Mouse (Mus musculus): Measurements from ENCODE around the gene Skor1. TPM values are rescaled to one million over a fixed set of nuclear protein-coding genes. Genes with fewer than 3 reads are reported as not detected.

Skor1 gene
- under 1 TPM; 0.15 TPM for total RNA-seq (2021)
- long read RNA-seq, experiment 1: 0 reads
- long read RNA-seq, experiment 2: 0 reads

DNA sequence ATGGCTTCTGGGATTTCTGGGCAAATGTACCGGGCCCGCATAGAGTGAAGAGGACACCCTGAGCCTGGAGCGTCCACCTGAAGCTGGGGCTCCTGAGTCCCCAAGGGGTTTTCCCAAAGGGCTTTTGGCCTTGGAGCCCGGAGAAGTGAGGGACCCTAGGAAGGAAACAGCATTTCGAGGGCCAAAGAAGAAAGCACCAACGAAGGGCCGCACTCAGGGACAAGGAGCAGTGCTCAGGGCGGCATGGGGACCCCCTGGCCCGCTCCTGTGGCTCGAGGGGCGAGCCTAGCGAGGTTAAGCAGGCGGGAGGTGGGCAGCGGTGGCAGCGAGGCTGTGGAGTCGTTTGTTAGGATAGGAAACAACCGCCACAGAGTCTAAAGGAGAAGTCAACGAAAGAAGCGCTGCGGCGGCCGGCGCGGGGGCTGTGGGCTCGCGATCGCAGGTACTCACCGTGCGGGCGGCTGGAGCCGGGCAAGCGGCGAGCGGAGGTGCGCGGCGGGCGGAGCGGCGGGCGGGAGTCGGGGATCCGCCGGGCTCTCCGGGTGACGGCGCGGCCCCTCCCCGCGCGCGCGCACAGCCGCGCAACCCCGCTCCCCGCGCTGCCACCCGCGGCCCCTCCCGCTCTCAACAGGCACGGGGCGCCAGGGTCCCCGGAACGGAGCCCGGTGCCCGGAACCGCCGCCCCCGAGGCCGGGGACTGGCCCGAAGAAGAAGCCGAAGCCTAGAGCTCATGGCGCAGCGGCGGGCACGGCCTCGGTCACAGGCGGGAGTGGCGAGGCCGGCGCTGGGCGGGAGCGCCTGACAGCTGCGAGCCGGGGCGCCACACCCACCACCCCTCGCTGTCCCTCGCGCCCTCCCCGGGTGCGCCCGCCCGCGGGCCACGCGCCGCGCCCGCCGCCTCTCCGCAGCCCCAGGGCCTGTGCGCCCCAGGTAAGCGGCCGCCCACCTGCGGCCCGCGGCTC, at the start of gene Skor1:
Gene Skor1, minus strand, starts transcription at position 552 of the 962 bp plus-strand sequence.
- DNase-seq (ENCODE audit: low spot score in 2 of 2): no peak
- intact Hi-C loops (cut with DNase I): no loop called here

DNA sequence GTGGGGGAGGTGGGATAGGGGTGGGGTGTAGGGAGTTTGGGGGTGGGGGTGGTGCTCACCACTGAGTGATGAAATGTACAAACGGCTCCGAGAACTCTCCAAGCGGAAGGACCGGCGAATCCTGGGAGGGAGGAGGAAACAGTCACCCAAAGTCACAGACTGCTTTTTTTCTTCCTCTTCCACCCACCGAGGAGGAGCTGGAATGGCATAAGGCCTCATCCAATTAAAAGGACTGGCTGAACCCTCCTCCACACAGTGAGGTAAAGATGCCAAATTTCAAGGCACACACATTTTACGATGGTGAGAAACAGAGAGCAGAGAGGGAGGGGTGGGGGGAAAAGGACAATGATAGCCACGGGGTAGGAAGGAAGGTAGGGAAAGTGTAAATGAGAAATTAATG, 48.5 kb upstream of the Skor1 start:
- DNase-seq (ENCODE audit: low spot score in 2 of 2): peak in 1 of 2 experiments; percentile 21
- intact Hi-C loops (cut with DNase I): no loop called here

DNA sequence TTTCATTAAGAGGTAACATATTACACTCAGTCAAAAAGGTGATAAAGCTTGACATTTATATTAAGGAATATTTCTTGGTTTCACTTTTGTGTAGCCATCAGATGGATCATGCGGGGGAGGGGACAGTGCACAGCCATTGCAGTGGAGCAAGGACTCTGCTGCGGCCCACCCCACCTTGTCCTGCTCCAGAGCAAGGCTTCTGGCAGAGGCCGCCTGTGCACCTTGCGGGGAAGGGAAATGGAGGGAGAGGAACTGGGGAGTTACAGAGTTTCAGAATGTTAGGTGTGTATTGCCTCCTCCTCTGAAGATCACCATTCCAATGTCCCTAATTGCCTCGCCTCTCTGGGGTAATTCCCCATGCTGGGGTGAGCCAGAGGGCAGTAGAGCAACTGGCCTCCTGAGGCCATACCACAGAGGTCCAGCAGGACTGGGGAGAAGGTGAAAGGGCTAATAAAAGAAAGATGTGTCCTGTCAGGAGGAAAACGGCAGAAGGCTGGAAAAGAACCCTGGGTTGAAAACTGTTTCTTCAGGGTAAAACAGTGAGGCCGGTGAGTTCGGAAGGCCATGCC, 47.4 kb upstream of the Skor1 start:
- no peak for DNase-seq (ENCODE audit: low spot score in 2 of 2)
- intact Hi-C loops (cut with DNase I): no loop called here

DNA sequence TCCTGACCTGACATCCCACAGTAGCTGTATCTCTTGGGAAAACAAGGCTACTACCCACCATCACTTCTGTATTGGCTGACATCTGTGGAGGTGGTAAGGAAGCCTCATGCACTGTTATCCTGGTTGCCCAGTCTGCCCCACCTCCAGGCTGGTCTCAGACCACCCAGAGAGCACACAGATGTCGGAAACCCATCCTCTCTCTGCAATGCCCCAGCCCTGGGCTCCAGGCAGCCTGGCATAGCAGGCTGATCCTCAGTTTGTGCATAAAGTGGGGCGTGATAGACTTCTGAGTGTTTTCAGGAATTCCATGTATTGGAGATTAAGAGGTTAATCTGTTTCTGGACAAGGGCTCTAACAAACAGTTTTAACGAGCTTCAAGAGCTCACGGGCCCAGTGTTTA, 46.8 kb upstream of the Skor1 start:
- intact Hi-C loops (cut with DNase I): no loop called here

DNA sequence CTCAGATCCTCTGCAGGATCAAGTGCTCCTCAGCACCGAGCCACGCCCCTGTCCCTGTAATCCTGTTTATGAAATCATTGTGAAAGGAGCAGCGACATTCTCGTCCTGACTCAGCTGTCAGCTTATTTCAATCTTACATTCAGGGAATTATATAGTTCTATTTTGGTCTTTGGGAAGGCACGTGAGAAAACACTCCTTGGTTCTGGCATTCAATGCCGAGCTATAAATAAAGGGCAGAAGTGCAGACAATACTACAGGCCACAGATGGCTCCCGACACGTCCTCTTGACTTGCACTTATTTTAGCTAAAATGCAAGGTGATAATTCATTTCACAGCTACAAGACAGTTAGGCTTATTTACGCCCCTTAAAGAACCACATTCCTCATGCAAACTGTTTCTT, 46.0 kb upstream of the Skor1 start:
- intact Hi-C loops (cut with DNase I): no loop called here
- DNase-seq (ENCODE audit: low spot score in 2 of 2): peak in 1 of 2 experiments; percentile 7

More for the DNA sequence above, 46.8 kb upstream of the Skor1 start:
- DNase-seq (ENCODE audit: low spot score in 2 of 2): no peak

DNA sequence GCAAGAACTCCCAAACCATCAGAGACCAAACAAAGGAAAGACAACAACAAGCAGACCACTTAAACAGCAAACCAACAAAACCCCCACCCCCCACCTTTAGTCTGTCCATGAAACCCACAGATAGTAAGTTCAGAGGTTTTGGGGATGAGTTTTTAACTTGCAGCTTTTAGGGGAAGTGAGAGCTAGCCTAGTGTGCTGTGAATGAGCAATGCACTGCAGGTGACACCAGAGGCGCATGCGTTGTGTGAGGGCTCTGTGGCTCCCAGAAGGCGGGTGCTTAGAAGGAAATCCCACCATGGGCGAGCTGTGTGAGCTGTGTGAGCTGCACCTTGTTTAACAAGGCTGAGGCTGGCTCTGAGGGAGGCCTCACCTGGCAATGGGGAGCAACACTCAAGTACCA, 44.0 kb upstream of the Skor1 start:
- intact Hi-C loops (cut with DNase I): no loop called here
- DNase-seq (ENCODE audit: low spot score in 2 of 2): no peak

DNA sequence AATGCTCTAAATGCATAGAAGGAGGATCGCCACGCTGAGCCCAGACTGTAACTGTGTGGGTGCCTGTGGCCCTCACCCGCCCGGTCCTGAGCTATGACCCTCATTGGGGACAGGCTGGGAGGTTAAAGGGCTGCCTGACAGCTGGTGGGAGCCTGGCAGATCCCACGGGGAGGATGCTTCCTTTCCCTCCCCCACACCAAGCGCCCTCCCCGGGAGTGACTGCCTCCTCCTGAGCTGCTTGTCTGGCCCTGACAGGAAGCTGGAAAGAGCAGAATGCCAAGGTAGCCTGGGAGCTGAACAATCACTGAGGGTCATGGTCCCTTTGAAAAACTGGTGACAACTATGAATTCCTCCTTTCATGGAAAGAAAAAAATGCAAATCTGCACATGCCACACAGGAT, 38.5 kb upstream of the Skor1 start:
- intact Hi-C loops (cut with DNase I): no loop called here
- DNase-seq (ENCODE audit: low spot score in 2 of 2): no peak

DNA sequence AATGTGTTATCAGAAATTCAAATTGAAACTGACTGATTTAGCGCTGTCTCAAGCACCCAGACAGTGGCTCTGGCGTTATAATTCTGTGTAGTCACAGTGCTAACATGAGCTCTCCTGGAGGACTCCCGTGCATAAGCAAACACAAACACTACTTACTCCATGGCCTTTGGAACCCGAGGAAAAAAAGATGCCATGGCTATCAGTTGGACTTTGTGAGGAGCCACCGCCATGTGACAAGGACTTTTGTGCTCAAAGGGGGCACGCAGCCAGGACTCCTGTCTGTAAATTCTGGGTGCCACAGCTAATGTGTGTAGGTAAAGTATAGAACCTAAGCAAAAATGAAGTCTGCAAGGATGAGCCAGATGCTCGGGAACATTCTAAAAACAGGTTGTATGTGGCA, 36.5 kb upstream of the Skor1 start:
- DNase-seq (ENCODE audit: low spot score in 2 of 2): no peak
- intact Hi-C loops (cut with DNase I): no loop called here

DNA sequence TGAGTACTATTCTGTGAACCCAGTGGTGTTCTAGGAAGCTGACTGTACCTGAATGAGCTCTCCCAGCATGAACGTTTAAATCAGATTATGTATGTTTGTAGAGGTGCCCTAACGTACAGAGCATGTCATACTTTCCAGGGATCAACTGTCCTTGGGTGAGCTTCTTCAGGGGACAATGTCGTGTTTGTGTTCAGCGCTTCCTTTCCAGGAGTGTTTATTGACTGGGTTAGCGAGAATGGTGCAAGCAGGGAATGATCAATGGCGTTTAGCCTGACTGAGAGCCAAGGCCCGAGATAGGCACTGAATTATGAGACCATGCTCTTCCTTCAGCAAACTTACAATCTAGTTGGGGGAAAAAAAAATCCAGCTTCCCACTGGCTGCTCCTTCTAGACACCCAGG, 35.1 kb upstream of the Skor1 start:
- intact Hi-C loops (cut with DNase I): no loop called here
- no peak for DNase-seq (ENCODE audit: low spot score in 2 of 2)

DNA sequence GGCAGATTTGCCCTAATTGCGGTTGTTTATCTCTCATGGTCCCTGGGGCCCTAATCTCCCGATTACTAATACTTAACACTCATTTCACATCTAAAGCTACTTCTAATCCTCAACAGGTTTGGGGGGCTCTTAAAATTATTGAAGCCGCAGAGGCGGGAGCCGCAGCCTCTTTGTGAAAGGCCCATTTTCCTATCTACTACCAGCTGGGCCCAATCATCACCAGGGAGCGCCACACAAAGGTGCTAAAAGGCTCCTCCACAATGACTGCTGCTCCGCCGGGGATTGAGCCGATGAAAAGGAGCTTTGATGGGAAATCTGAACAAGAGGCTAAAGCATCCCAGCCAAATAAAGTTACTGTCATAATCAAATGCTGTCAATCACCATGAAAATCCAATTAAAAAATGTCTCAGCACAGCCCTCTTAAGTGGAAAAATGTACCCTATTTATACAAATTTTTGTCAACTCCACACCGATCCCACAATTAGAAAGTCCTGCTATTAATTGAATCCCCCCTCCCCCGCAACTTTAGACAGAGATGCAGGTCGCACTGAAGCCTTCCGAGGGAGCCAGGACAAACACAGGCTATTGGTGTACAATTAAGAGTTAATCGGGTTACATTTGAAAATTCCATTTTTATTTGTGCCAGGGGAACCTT, 33.7 kb upstream of the Skor1 start:
- intact Hi-C loops (cut with DNase I): no loop called here
- DNase-seq (ENCODE audit: low spot score in 2 of 2): no peak

DNA sequence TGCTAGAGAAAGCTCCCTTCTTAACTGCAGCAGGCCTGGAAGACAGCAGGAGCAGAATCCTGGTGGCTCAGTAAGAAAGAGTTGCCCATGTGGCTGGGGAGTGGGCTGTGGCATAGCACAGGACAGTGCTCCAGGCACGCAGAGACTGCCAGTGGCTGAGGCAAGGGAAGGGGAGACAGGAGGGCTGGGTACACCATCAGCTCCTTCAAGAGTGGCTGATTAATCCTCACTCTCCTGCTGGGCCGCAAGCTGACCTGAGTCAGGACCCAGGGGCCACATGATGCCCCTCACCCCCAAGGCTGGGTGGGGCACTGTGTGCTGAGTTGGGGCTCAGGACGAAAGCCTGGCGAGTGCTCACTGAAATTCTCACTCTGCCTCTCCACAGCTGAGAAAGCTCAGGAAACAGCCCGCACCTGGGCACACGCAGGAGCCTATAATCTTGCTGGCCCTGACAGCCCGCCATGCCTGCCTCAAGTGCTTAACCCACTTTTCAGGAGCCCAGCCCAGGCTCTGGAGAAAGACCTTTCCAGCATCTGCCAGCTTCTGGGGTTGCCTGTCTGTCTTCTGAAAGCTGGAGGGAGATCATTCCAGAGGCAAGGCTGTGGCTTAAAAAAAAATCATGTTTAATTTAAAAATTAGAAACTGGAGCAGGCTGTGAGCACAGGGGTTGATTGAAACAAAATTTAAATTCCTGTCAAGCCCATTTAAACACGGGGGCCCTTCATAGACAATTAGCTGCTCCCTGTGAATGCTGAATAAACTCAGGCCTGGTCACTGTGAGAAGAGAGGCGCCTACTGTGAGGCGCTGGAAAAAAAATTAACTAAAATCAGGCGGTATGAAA, 32.8 kb upstream of the Skor1 start:
- DNase-seq (ENCODE audit: low spot score in 2 of 2): no peak
- intact Hi-C loops (cut with DNase I): no loop called here

DNA sequence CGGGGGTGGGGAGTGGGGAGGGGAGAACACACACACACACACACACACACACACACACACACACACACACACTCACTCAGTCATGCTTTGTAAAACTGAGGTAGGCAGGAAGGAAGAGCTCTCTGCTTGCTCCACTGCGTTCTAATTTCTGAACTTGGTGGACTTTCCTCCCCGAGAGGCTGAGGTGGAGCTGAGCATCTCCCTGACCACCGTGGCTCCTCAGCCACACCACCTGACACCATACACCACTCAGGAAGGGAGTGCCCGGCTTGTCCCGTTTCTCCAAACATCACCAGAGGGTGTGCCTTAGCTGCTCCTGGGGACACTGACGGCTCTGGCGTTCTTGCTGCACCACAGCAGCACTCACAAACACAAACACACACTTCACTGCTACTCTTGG, 29.5 kb upstream of the Skor1 start:
- intact Hi-C loops (cut with DNase I): no loop called here
- DNase-seq (ENCODE audit: low spot score in 2 of 2): no peak

DNA sequence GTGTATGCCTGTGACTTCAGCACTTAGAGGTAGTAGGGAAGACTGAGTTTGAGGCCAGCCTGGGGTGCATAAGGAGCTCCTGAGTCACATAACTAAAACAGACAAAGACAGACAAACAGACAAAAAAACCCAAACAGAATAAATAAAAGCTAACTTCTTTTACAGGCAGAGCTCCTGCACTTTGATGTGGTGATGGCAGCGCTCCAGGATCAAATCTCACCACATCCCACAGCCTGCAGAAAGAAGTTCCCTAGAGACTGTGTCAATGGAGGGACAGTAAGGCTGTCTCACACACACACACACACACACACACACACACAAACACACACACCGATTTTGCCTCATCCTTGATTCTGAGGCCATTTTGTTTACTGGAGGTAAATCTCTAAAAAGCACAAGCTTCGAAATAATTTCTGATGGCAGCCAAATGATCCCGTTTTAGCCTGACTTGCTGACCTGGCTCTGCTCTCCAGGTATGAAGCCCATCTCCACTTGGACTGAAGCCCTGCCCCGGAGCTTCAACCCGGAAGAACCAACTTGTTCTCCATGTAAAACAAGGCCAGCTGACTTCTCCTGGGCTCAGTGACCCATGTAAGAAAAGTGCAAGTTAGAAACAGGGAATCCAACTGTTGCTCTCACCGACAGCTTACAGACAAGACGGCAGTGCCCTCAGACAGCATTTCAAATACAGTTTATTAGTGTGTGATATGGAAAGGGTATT, 25.4 kb upstream of the Skor1 start:
- intact Hi-C loops (cut with DNase I): no loop called here
- DNase-seq (ENCODE audit: low spot score in 2 of 2): no peak

DNA sequence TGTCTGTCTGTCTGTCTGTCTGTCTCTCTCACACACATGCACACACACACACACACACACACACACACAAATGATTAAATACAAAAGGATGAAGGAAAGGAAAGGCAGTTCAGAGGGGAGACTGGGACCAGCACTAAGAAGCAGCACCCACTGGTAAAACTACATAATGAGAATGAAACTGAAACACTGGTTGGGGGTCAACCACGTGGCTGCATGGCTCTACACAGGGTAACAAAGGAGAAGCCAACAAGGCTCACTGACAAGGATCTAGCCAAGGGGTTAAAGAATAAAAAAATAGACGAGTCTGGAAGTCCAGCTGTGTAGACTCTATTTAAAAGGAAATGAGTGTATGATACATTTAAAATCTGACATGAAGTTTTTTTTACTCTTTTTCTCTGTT, 23.2 kb upstream of the Skor1 start:
- no peak for DNase-seq (ENCODE audit: low spot score in 2 of 2)
- intact Hi-C loops (cut with DNase I): no loop called here

DNA sequence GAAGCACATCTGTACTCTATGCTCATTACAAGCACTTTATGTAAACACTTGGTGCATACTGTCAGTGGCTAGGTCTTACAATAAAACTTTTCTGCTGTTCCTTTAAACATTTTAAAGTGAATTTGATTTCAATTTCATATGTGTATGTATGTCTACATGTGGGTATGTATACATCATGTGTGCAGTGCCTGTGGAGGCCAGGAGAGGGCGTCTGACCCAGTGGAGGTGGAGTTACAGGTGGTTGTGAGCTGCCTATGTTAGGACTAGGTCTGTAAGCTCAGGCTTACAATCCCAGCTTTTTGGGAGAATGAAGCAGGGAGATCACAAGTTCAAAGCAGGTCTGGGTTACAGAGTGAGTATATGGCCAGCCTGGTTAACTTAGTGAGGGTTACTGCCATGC, 20.4 kb upstream of the Skor1 start:
- no peak for DNase-seq (ENCODE audit: low spot score in 2 of 2)
- intact Hi-C loops (cut with DNase I): no loop called here

DNA sequence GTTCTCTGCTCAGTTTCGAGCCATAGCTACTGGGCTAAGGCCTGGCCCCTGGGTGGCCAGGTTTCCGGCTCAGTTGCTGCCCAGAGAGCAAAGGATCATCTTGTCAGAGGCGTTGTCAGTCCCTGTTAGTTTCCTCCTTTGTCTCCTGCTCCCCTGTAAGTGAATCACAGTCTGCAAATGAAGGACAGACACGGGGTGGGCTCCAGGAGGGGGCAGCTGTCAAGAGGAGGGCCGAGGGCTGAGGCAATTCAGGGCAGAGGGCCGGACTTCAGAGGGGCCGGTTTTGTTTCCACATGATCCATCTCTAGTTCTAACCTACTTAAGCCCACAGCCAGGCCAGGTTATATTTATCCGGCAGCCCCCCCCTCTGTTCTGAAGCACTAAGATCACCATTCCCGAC, 16.3 kb upstream of the Skor1 start:
- intact Hi-C loops (cut with DNase I): no loop called here
- DNase-seq (ENCODE audit: low spot score in 2 of 2): no peak

DNA sequence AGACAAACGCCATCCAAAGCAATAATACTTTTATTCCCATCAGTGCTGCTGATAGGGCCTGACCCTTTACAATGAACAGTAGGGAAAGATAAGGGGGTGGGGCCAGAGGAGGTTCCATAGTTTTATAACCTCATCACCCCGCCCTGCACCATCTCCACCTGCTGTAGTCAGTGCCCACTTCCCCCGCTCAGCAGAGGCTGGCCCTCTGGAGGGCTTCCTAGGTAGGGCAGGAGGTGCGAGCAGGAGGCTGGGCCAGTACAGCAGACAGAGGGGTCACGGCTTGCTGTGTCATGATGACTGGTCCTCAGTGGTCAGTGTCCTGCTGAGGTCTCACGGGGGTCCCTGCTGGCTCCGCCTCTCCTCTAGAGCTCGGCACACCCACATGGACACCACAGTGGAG, 15.0 kb upstream of the Skor1 start:
- intact Hi-C loops (cut with DNase I): no loop called here
- DNase-seq (ENCODE audit: low spot score in 2 of 2): no peak

DNA sequence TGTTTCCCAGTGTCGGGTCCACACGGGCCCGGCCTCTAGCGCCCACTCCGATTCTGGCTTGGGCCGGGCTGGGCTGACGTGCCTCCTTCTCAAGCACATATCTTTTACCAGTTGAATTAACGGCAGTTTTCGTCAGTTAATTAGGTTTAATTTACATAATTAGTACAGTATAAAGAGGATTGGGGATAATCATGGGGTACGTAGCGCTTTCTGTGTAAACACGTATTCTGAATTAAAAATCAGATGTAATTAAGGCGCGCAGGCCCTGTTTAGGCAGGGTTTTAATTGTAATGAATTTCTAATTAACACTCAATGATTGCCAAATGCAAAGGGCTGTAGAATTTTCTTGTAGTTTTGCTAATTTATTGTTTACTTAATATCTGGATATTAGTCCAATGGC, 3.2 kb upstream of the Skor1 start:
- intact Hi-C loops (cut with DNase I): no loop called here

More for the DNA sequence above, 3.2 kb upstream of the Skor1 start:
- no peak for DNase-seq (ENCODE audit: low spot score in 2 of 2)
